Mouse (Mus musculus) adrenal gland, adult (tissue): ENCODE measurements around the gene Ttc16.

ENCODE experiments used
- DNase-seq, 2 experiments: peaks; one replicate each; pipeline ENCODE4 v3.0.0; 2022 to 2023; ENCODE audit warnings: low spot score in 1 of 2; ENCODE audit not compliant: inconsistent age in 2 of 2

The Ttc16 gene

DNA sequence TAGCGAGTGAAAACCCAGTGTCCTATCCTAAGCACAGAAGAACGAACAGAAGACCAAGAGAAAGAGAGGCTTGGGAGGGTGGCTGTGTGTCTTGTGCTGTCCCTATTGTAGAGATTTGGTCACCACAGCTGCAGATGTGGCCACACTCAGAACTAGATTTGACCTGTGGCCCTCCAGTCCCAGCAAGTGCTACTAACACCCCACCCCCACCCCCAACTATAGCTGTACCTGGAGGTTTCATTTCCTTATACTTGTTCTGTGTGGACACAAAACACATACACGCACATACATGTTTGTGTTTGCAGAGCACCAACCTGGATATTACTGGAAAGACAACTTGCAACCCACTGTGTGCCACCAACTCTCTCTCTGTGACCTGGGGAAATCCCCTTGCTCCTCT lies 55.4 kb downstream of the Ttc16 start:
- no peak for DNase-seq

DNA sequence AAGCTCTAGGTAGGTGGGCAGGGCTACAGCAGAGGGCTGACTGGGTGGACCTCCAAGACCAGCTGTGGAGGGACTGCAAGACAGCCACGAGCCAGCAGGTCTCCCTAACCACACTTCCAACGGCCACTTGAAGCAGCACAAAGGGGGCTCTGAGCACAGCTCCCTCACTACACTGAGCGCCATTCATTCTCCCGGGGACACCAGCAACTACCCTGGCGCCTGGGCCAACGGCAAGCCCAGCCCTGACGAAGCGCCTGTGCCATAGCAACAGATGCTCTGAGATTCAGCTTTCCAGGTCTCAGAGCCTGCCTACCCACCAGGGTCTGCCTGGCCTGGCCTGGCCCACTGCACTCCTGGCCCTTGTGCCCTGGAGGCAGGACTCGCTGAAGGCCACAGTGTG lies 56.7 kb downstream of the Ttc16 start:
- DNase-seq = no peak

DNA sequence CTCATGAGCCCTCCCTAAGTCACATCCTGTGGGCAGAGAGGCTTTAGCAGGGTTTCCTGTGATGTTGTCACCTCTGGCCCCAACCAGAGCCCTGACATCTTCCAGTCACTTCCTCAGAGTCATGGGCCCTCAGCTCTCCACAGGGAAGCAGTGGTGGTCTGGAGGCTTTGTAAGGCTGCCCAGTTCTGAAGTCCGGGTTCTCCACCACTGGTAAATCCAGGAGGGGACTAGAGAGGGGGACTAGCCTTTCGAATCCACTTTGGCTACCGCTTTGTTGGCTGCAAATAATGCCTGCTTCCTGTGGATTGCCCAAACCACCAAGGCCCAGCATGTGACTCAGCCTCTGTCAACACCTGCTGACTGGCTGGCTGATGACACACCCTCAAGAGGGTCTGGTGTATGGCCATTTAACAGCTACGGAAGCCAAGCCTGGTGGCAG lies 60.4 kb downstream of the Ttc16 start:
- peak; percentile 56 to 83 for DNase-seq

DNA sequence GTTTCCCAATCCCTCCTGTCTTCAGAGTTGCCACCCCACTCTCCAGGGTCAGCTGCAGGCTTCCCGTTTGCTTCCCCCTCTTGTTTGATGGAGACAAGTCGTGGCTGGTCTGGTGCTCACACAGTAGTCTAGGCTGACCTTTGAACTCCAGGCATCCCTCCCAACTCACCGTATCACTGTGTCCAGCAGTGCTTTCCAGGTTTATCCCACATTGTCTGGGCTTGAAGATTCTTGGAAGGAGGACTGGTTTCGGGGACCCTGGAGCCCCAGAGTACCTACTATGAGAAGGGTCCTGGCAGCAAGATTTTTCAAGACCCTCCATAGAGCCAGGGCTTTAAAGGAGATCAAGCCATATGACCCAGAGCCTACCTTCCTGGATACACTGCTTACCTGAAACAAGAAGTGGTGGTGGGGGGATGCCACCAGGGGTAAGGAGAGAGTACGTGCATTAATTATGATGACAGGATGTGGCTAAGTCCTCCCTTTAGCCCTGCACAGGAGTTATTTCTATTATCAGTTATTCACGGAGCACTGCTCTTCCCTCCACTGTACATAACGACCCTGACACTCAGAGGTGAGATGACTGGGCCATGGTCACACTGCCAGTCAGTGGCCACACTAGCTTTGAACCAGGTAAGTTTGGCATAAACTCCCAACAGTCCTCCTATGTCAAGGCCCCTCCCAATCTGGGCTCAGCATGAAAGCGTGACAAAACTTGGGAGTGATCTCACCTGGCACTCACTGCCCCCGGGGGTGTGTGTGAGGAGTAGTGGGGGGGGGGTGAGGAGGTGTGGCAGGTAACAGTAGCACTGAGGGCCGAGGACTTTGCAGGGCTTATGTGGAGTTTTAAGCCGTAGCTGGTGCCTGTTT lies 61.1 kb downstream of the Ttc16 start:
- peak; percentile 34 to 69 for DNase-seq

DNA sequence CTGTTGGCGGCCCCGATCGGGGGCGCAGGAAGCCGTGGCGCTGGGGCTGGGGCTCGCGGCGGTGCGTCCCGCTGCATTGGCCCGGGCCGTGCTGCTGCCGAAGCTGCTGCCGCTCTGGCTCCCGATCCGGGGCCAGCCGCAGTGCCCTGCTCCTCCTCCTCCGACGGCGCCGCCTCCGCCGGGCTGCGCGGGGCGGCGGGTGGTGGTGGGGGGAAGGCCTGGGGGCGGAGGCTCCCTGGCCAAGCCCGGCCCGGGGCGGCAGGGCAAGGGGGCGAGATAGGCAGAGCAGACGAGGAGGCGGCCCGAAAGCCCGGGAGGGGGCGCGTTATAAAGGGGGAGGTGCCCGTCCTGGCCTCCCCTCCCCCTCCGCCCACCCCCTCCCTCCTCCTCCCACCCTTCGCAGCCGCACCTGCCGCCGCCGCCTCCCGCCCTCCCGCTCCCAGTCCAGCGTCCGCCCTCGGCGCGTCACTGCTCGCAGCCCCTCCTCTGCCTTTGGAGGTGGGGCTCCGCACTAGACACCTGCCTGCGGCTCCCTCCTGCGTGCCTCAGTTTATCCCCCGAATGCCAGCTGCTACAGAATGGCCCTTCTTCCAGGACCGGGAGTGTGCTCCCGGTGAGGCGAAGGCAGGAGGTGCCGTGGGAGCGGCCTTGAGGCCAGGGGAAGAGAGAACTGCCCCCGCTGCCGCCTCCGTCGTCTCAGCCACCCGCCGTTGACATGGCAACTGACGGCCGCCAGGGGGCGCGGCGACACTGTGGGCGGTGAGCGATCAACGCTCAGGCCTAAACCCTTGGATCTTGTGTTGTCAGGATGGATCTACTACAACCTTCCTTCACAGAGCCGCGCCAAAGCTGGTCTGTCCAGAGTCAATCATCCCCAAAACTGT lies 62.3 kb downstream of the Ttc16 start, which contains the start of gene Cdk9:
Cdk9 (minus strand) TSS at position 143 of the 884 bp plus-strand sequence.
- peak; percentile 95 to 99 for DNase-seq

DNA sequence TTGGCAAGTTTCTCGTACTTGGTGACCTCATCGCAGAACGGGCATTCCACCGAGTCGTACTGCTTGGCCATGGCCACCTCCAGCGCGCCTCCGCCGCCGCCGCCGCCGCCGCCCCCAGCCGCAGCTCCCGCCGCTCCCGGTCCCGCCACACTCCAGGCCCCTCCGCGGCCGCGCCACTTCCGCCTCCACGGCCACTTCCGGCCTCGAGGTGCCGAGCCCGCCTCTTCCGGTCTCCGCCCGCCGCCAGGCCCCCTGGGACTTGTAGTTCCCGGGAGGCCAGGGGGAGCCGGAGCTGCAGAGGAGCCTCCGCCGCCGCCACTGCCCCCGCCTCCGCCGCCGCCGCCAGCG lies 62.9 kb downstream of the Ttc16 start:
- peak; percentile 97 to 99 for DNase-seq

- peak; percentile 85 to 91 for DNase-seq
These were observed 63.3 kb downstream of the Ttc16 start for GRCm38 (mm10) chr2:32712108-32712551.

- DNase-seq = peak in 1 of 2 experiments; percentile 50
These were observed 64.0 kb downstream of the Ttc16 start for GRCm38 (mm10) chr2:32711301-32712056.

GRCm38 (mm10) chr2:32710425-32710824 lies 65.0 kb downstream of the Ttc16 start:
- no peak for DNase-seq

DNA sequence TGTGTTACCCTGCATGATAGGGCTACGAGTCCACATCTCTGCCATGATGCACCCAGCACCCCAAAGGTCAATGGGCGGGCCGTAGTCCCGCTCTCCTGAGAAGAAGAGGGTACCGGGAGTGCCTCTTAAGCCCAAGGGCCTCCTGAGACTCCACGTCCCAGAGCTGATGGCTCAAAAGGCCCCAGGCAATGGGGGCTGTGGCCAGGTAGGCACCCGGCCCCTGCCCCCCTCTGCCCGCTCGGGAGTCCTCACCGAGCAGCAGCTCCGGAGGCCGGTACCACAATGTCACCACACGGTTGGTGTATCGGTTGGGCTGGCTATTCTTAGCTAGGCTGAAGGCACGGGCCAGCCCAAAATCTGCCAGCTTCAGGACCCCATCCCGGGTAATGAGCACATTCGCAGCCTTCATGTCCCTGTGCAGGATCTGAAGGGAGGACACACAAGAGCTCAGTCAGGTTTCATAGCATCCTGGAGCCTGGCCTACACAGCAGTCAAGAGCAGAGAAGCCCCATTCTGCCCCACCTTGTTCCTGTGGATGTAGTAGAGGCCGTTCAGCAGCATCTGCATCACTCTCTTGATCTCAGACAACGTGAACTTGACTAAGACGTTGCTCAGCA lies 65.8 kb downstream of the Ttc16 start:
- no peak for DNase-seq

DNA sequence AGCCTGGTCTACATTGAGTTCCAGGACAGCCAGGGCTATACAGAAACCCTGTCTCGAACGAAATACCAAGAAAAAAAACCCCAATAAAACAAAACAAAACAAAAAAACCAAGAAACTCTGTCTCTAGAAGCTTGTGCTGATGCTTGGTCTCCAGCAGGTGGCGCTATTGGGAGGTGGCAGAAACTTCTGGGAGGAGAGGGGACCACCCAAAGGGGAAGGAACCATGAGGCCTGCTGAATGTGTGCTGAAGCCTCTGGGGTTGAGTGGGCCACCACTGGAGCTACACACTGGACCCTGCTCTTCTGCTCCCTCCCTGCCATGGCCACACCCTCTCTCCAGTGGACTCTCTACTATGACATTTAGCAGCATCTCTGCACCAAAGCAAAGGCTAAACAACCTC lies 66.8 kb downstream of the Ttc16 start:
- DNase-seq = peak in 1 of 2 experiments; percentile 75
